Mouse (Mus musculus): ENCODE results near the gene Snhg11. TPM values are rescaled to one million over a fixed set of nuclear protein-coding genes. Genes with fewer than 3 reads are reported as not detected.
A peak's percentile ranks its signal among the peaks of the same experiment; 100 is the strongest.
"Not testable (repeated sequence)": the region's sequence is repeated elsewhere in the genome, so short reads cannot be mapped to it uniquely, and the experiment has no call there.

The Snhg11 gene
- polyA plus RNA-seq, 1 experiment from 2014 or later: 5.7 TPM

DNA sequence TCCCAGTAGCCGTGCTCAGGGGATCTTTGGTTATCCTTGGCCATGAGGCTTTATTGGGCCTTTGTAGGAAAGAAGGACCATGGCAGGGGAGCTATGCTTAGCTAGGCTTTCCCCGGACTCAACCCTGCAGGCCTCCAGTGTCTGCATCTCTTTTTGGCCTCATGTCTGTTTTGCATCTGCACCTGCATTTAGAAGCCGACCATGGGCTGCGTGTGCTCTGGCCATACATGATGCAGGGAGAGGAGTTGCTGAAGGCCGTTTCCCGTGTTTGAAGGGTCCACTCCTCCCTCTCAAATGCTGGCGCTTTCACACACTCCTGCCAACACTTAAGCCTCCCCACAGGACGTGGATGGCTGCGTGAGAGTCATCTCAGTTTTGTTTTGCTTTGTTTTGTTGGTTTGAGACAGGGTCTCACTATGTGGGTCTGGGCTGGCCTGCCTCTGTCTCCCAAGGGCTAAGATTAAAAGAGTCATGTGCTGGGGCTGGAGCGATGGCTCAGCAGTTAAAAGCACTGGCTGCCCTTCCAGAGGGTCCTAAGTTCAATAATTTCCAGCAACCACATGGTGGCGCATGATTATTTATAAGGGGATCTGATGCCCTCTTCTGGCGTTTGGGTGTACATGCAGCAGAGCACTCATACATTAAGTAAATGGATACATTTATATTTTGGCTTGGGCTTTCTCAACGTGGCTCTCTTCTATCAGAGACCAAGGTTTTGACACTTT, 4.1 kb downstream of the Snhg11 start:
- WGBS: 45% methylated on average over 13 of the region's 13 CpGs
- Histone ChIP-seq H3K9ac (ENCODE audit: low read depth, low read length) (no peak overlapping the region), H3K4me2 (ENCODE audit: low read depth, low read length) (no peak overlapping the region), H3K27me3 (replicated peaks; ENCODE audit: control insufficient read depth, insufficient read depth, low read length) (peaks cover 15% of the 10 kb centered on the region), H3K27ac (ENCODE audit: low read length) (no peak overlapping the region), H3K4me1 (ENCODE audit: control insufficient read depth, insufficient read depth, low read length) (peaks cover 5% of the 10 kb centered on the region; the same call in 1 of the 2 replicates), H3K9me3 (ENCODE audit: control insufficient read depth, low read length) (no peaks in the 10 kb centered on the region), H3K36me3 (ENCODE audit: control insufficient read depth, insufficient read depth, low read length) (no peaks in the 10 kb centered on the region), H3K4me3 (ENCODE audit: low read length) (no peak overlapping the region)
- ATAC-seq: peak; percentile 28; the same call in 1 of the 2 replicates

GRCm38 (mm10) chr2:158386072-158386471, 10.6 kb downstream of the Snhg11 start:
- 29% methylated on average over 8 of the region's 8 CpGs for WGBS
- Histone ChIP-seq H3K27ac (ENCODE audit: low read length) (no peak overlapping the region), H3K4me3 (ENCODE audit: low read length) (no peak overlapping the region)

DNA sequence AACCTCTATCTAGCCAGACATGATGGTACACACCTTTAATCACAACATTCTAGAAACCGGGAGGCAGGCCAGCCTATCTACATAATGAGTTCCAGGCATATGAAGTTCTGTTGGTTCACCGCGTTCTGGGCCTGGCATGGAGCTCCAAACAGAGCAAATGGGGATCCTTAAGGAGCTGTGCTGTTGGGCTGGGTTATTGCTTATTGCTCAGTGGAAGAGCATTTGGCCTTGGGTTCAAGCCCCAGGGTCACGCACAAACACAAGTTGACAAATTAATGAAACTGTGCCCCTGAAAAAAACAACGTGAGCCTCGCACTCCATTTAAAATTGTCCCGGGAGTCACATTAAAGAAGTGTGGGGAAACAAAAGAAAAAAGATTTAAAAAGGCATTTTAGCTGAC, 14.0 kb downstream of the Snhg11 start:
- Histone ChIP-seq H3K9me3 (ENCODE audit: control insufficient read depth, low read length) (no peaks in the 10 kb centered on the region), H3K27ac (ENCODE audit: low read length) (no peak overlapping the region), H3K27me3 (replicated peaks; ENCODE audit: control insufficient read depth, insufficient read depth, low read length) (no peaks in the 10 kb centered on the region), H3K4me3 (ENCODE audit: low read length) (no peak overlapping the region), H3K4me2 (ENCODE audit: low read depth, low read length) (no peak overlapping the region), H3K36me3 (ENCODE audit: control insufficient read depth, insufficient read depth, low read length) (no peaks in the 10 kb centered on the region), H3K4me1 (ENCODE audit: control insufficient read depth, insufficient read depth, low read length) (no peaks in the 10 kb centered on the region), H3K9ac (ENCODE audit: low read depth, low read length) (no peak overlapping the region)
- ATAC-seq: no peak
- 83% methylated on average over 7 of the region's 7 CpGs for WGBS

More at GRCm38 (mm10) chr2:158386072-158386471, 10.6 kb downstream of the Snhg11 start:
- no peak overlapping the region for H3K4me2 ChIP-seq (ENCODE audit: low read depth, low read length)
- no peaks in the 10 kb centered on the region for H3K36me3 ChIP-seq (ENCODE audit: control insufficient read depth, insufficient read depth, low read length)
- no peaks in the 10 kb centered on the region for H3K4me1 ChIP-seq (ENCODE audit: control insufficient read depth, insufficient read depth, low read length)
- no peaks in the 10 kb centered on the region for H3K27me3 ChIP-seq (replicated peaks; ENCODE audit: control insufficient read depth, insufficient read depth, low read length)
- no peak overlapping the region for H3K9ac ChIP-seq (ENCODE audit: low read depth, low read length)
- H3K9me3 ChIP-seq (ENCODE audit: control insufficient read depth, low read length): no peaks in the 10 kb centered on the region
- no peak for ATAC-seq

GRCm38 (mm10) chr2:158396369-158396768, 20.9 kb downstream of the Snhg11 start:
- no peak overlapping the region for H3K4me2 ChIP-seq (ENCODE audit: low read depth, low read length)
- H3K9ac ChIP-seq (ENCODE audit: low read depth, low read length): no peak overlapping the region
- H3K27me3 ChIP-seq (replicated peaks; ENCODE audit: control insufficient read depth, insufficient read depth, low read length): 0 out of 2 replicates have a peak, but pooled peaks cover 2% of the 10 kb centered on the region
- H3K4me1 ChIP-seq (ENCODE audit: control insufficient read depth, insufficient read depth, low read length): no peaks in the 10 kb centered on the region
- no peak overlapping the region for H3K4me3 ChIP-seq (ENCODE audit: low read length)
- no peaks in the 10 kb centered on the region for H3K9me3 ChIP-seq (ENCODE audit: control insufficient read depth, low read length)
- H3K27ac ChIP-seq (ENCODE audit: low read length): no peak overlapping the region
- no peaks in the 10 kb centered on the region for H3K36me3 ChIP-seq (ENCODE audit: control insufficient read depth, insufficient read depth, low read length)
- 85% methylated on average over 6 of the region's 6 CpGs for WGBS
- ATAC-seq: no peak

DNA sequence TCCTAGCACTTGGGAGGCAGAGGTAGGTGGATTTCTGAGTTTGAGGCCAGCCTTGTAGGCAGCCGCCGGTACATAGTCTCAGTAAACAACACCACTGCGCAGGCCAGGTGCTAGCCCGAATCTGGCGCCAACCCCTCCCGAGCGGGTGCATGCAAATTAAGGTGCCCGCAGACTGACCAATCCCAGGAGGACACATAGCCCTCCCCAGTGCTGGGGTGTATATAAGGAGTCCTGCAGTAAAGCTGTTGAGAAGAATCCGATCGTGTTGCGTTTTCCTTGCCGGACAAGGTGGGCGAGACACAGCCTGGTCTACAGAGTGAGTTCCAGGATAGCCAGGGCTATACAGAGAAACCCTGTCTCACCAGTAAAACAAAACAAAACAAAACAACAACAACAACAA, 21.7 kb downstream of the Snhg11 start:
- not testable (repeated sequence) for H3K27me3 ChIP-seq (replicated peaks; ENCODE audit: control insufficient read depth, insufficient read depth, low read length); H3K36me3 ChIP-seq (ENCODE audit: control insufficient read depth, insufficient read depth, low read length); H3K4me3 ChIP-seq (ENCODE audit: low read length); H3K27ac ChIP-seq (ENCODE audit: low read length); H3K4me2 ChIP-seq (ENCODE audit: low read depth, low read length); H3K9ac ChIP-seq (ENCODE audit: low read depth, low read length); H3K9me3 ChIP-seq (ENCODE audit: control insufficient read depth, low read length); H3K4me1 ChIP-seq (ENCODE audit: control insufficient read depth, insufficient read depth, low read length)
- 55% methylated on average over 13 of the region's 13 CpGs for WGBS
- peak; percentile 56; the same call in 1 of the 2 replicates for ATAC-seq

DNA sequence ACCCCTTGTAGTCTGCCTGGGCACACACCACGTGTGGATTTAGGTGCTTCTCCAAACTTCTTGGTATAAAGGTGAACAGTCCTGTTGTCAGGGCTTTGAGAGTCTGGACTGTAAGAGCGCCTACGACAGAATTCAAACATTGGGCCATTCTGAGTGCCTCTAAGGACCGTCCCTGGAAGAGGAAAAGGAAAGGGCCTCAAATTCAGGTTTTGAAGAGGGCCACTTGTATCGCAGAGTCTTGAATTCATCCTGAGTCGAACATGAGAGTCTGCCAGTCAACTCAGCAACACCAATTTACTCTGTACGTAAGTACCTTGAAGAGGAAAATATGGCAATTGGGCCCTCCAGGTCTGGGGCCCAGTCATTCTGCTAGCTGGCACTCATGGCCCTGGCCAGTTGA, 27.5 kb downstream of the Snhg11 start:
- Histone ChIP-seq H3K27me3 (replicated peaks; ENCODE audit: control insufficient read depth, insufficient read depth, low read length) (no peaks in the 10 kb centered on the region), H3K9me3 (ENCODE audit: control insufficient read depth, low read length) (no peaks in the 10 kb centered on the region), H3K36me3 (ENCODE audit: control insufficient read depth, insufficient read depth, low read length) (no peaks in the 10 kb centered on the region), H3K9ac (ENCODE audit: low read depth, low read length) (no peak overlapping the region), H3K27ac (ENCODE audit: low read length) (no peak overlapping the region), H3K4me2 (ENCODE audit: low read depth, low read length) (no peak overlapping the region), H3K4me3 (ENCODE audit: low read length) (no peak overlapping the region), H3K4me1 (ENCODE audit: control insufficient read depth, insufficient read depth, low read length) (no peaks in the 10 kb centered on the region)
- ATAC-seq: no peak
- 84% methylated on average over 7 of the region's 7 CpGs for WGBS

- ATAC-seq: peak; percentile 4; the same call in 1 of the 2 replicates
- H3K4me2 ChIP-seq (ENCODE audit: low read depth, low read length): peak overlapping the region; percentile 69
- H3K9ac ChIP-seq (ENCODE audit: low read depth, low read length): peak overlapping the region; percentile 65
- H3K9me3 ChIP-seq (ENCODE audit: control insufficient read depth, low read length): no peaks in the 10 kb centered on the region
- H3K36me3 ChIP-seq (ENCODE audit: control insufficient read depth, insufficient read depth, low read length): no peaks in the 10 kb centered on the region
- H3K4me1 ChIP-seq (ENCODE audit: control insufficient read depth, insufficient read depth, low read length): peaks cover 11% of the 10 kb centered on the region
- WGBS: 16% methylated on average over 14 of the region's 14 CpGs
- no peaks in the 10 kb centered on the region for H3K27me3 ChIP-seq (replicated peaks; ENCODE audit: control insufficient read depth, insufficient read depth, low read length)
- H3K4me3 ChIP-seq (ENCODE audit: low read length): peak overlapping the region; percentile 49
- H3K27ac ChIP-seq (ENCODE audit: low read length): no peak overlapping the region
These were observed 33.7 kb downstream of the Snhg11 start for GRCm38 (mm10) chr2:158408997-158409594.

GRCm38 (mm10) chr2:158409595-158410021, 34.2 kb downstream of the Snhg11 start, which contains the start of gene Ralgapb:
Ralgapb (plus strand) TSS chr2:158409848.
- WGBS: under 1% methylated on average over 40 of the region's 46 CpGs
- Histone ChIP-seq H3K4me1 (ENCODE audit: control insufficient read depth, insufficient read depth, low read length) (peaks cover 11% of the 10 kb centered on the region), H3K9ac (ENCODE audit: low read depth, low read length) (peak within 1 kb of the TSS; percentile 92), H3K4me2 (ENCODE audit: low read depth, low read length) (peak within 1 kb of the TSS; percentile 93), H3K27ac (ENCODE audit: low read length) (peak within 1 kb of the TSS; percentile 80), H3K4me3 (ENCODE audit: low read length) (peak within 1 kb of the TSS; percentile 98), H3K36me3 (ENCODE audit: control insufficient read depth, insufficient read depth, low read length) (no peaks in the 10 kb centered on the region), H3K27me3 (replicated peaks; ENCODE audit: control insufficient read depth, insufficient read depth, low read length) (no peaks in the 10 kb centered on the region), H3K9me3 (ENCODE audit: control insufficient read depth, low read length) (no peaks in the 10 kb centered on the region)
- peak; percentile 91 for ATAC-seq

DNA sequence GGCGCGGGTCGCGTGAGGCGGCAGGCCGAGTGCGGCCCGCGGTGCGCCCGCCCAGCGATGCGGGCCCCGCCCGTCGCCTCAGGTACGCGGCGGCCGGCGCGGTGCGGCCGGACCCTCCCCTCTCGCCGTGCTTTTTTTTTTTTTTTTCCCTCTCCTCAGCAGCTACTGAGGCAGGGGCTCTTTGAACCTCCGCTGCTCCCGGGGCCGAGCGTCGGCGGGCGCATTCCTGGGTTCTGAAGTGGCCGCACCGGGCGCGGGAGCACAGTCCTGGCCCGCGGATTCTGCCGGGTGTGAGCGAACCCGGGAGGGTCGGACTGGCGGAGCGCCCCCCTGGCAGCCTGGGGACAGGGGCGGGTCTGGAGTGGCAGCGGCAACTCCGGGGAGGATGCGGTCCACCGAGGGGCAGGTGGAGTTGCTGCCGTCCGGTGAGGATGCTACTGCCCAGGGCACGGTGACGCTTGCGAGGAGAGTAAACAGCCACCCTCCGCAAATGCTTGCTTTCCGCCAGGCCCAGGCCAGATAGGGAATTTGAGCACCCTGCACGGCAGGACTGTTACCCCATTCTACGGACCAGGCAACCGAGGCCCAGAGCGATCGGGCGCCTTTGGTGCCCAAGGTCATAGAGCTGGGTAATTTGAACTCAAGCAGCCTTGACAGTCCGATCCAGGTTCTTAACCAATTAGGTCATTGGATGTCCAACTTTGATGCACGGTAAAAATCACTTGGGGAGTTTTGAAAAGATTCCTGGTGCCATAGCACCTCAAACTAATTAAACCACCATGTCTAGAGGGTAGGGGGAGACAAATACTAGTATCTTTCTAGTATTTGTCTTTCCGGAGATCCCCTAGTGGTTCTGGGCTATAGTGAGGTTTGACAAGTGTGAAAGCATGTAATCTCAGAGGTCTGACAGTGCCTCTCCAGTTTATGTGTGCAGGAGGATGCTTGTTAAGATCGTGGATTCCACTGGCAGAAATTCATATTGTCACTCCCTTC, 34.9 kb downstream of the Snhg11 start:
- Histone ChIP-seq H3K4me3 (ENCODE audit: low read length) (peak overlapping the region; percentile 98), H3K27me3 (replicated peaks; ENCODE audit: control insufficient read depth, insufficient read depth, low read length) (no peaks in the 10 kb centered on the region), H3K36me3 (ENCODE audit: control insufficient read depth, insufficient read depth, low read length) (no peaks in the 10 kb centered on the region), H3K9me3 (ENCODE audit: control insufficient read depth, low read length) (no peaks in the 10 kb centered on the region), H3K9ac (ENCODE audit: low read depth, low read length) (peak overlapping the region; percentile 92), H3K27ac (ENCODE audit: low read length) (peak overlapping the region; percentile 80), H3K4me1 (ENCODE audit: control insufficient read depth, insufficient read depth, low read length) (peaks cover 11% of the 10 kb centered on the region), H3K4me2 (ENCODE audit: low read depth, low read length) (peak overlapping the region; percentile 93)
- peak; percentile 72 for ATAC-seq
- 2% methylated on average over 43 of the region's 67 CpGs for WGBS
